Comparison of ENCODE assay signal across 8 mouse cellular contexts in the genomic region with DNA sequence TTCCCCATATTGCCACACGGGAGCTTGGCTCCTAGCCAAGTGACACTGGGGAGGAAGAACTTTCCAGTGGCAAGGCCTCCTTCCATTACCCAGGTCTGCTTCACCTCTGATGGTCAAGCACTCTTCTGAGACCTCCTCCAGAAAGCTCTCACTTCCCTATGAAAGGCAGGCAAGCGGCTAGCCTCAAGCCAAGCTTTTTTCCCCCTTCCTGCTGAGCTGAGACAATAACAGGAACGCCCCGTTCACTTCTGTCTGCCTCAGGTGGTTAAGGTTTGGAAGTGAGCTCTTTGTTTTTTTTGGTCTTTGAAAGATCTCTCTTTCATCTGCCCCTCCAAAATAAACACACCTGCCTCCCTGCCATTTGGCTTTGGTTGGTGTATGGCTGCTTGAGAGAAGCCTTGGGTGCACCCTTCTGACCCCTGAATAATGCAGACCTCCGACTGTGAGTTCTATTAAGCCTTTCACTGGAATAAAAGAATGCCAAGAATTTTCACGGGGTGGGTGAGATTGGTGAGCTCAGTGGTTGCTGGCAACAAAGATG. TPM values are rescaled to one million over a fixed set of nuclear protein-coding genes. Genes with fewer than 3 reads are reported as not detected.
DNase-seq lines count a peak whose midpoint lies in the region; ATAC-seq and TF ChIP-seq lines count a peak whose summit lies in the region.

A gene (plus strand): TSS at position 448 of the 541 bp plus-strand sequence.

- TF ChIP-seq POLR2A in thymus, adult 2 months (IDR thresholded peaks at IDR 0.05; ENCODE audit: control insufficient read depth, extremely low read depth, insufficient read depth, low read length, poor library complexity): no peak

- H3K9me3 ChIP-seq in embryonic facial prominence, embryonic 15.5 days (replicated peaks): no peaks in the 10 kb centered on the region
- H3K9me3 ChIP-seq in limb, embryonic 11.5 days (ENCODE audit: control insufficient read depth, low read length): no peaks in the 10 kb centered on the region
- no peaks in the 10 kb centered on the region for H3K9me3 ChIP-seq in midbrain, embryonic 12.5 days

- H3K4me3 ChIP-seq in thymus, adult 2 months (ENCODE audit: control insufficient read depth, insufficient read depth, low read length): no peak within 1 kb of the TSS
- no peak within 1 kb of the TSS for H3K4me3 ChIP-seq in embryonic facial prominence, embryonic 15.5 days (replicated peaks)
- no peak within 1 kb of the TSS for H3K4me3 ChIP-seq in limb, embryonic 11.5 days (ENCODE audit: low read depth, low read length)
- H3K4me3 ChIP-seq in midbrain, embryonic 12.5 days: no peak within 1 kb of the TSS

- intact Hi-C loops in heart, postnatal 10 days (cut with DNase I): no loop called here

- 0 out of 2 replicates have a peak within 1 kb of the TSS, but pooled peaks have one; percentile 12 for H3K4me2 ChIP-seq in embryonic facial prominence, embryonic 15.5 days (replicated peaks)
- H3K4me2 ChIP-seq in limb, embryonic 11.5 days (ENCODE audit: low read depth, severe bottlenecking): no peak within 1 kb of the TSS
- H3K4me2 ChIP-seq in midbrain, embryonic 12.5 days (replicated peaks): no peak within 1 kb of the TSS

- H3K9ac ChIP-seq in embryonic facial prominence, embryonic 15.5 days: no peak within 1 kb of the TSS
- no peak within 1 kb of the TSS for H3K9ac ChIP-seq in limb, embryonic 11.5 days (ENCODE audit: low read length)
- no peak within 1 kb of the TSS for H3K9ac ChIP-seq in midbrain, embryonic 12.5 days (replicated peaks)

- H3K27me3 ChIP-seq in thymus, adult 2 months (ENCODE audit: control insufficient read depth, insufficient read depth, low read length): no peaks in the 10 kb centered on the region
- no peaks in the 10 kb centered on the region for H3K27me3 ChIP-seq in embryonic facial prominence, embryonic 15.5 days
- no peaks in the 10 kb centered on the region for H3K27me3 ChIP-seq in limb, embryonic 11.5 days (ENCODE audit: control insufficient read depth, insufficient read depth, low read length)
- no peaks in the 10 kb centered on the region; the same call in 1 of the 2 replicates for H3K27me3 ChIP-seq in midbrain, embryonic 12.5 days

- no peaks in the 10 kb centered on the region for H3K36me3 ChIP-seq in thymus, adult 2 months (ENCODE audit: control insufficient read depth, insufficient read depth, low read length)
- peaks cover 16% of the 10 kb centered on the region for H3K36me3 ChIP-seq in embryonic facial prominence, embryonic 15.5 days
- no peaks in the 10 kb centered on the region for H3K36me3 ChIP-seq in limb, embryonic 11.5 days (ENCODE audit: control insufficient read depth, insufficient read depth, low read length)
- no peaks in the 10 kb centered on the region for H3K36me3 ChIP-seq in midbrain, embryonic 12.5 days

- H3K4me1 ChIP-seq in thymus, adult 2 months (replicated peaks; ENCODE audit: control insufficient read depth, insufficient read depth, low read length): no peaks in the 10 kb centered on the region
- H3K4me1 ChIP-seq in embryonic facial prominence, embryonic 15.5 days: peaks cover 41% of the 10 kb centered on the region
- no peaks in the 10 kb centered on the region for H3K4me1 ChIP-seq in limb, embryonic 11.5 days (ENCODE audit: control insufficient read depth, insufficient read depth, low read length)
- peaks cover 15% of the 10 kb centered on the region for H3K4me1 ChIP-seq in midbrain, embryonic 12.5 days

- H3K27ac ChIP-seq in thymus, adult 2 months (ENCODE audit: control insufficient read depth, insufficient read depth, low read length): no peak within 1 kb of the TSS
- peak within 1 kb of the TSS; percentile 83 for H3K27ac ChIP-seq in embryonic facial prominence, embryonic 15.5 days (replicated peaks)
- no peak within 1 kb of the TSS for H3K27ac ChIP-seq in limb, embryonic 11.5 days (replicated peaks; ENCODE audit: low read depth, low read length)
- no peak within 1 kb of the TSS for H3K27ac ChIP-seq in midbrain, embryonic 12.5 days (replicated peaks)

- 32% methylated on average over 6 of the region's 6 CpGs for WGBS in thymus, adult 2 months
- WGBS in embryonic facial prominence, embryonic 15.5 days: 12% methylated on average over 6 of the region's 6 CpGs
- 14% methylated on average over 6 of the region's 6 CpGs for WGBS in limb, embryonic 11.5 days
- WGBS in midbrain, embryonic 12.5 days: 7% methylated on average over 6 of the region's 6 CpGs

- ATAC-seq in embryonic facial prominence, embryonic 15.5 days (ENCODE audit: insufficient number of reproducible peaks, low FRiP score, low TSS enrichment, low read depth): peak; percentile 16; the same call in 1 of the 2 replicates
- no peak for ATAC-seq in limb, embryonic 11.5 days (ENCODE audit: insufficient number of reproducible peaks, low FRiP score, low TSS enrichment, low read depth)
- ATAC-seq in midbrain, embryonic 12.5 days (ENCODE audit: low FRiP score, low read depth): no peak

- no peak for TF ChIP-seq CTCF in thymus, adult 2 months (IDR thresholded peaks at IDR 0.05; ENCODE audit: borderline replicate concordance, control insufficient read depth, extremely low read depth, insufficient read depth, low read length, poor library complexity)

- no peak for DNase-seq in thymus, adult 2 months
- DNase-seq in thymus, postnatal 36 days: no peak
- DNase-seq in heart, postnatal 10 days: no peak
- no peak for DNase-seq in limb, embryonic 11.5 days (ENCODE audit: low spot score)
- no peak for DNase-seq in testis, postnatal 14 days (ENCODE audit: low spot score)
- DNase-seq in kidney, adult 9 months: no peak

RNA-seq across cellular contexts. Expression of the gene that starts here (rescaled TPM):
- 103 and 105 TPM in 2 replicates for polyA plus RNA-seq in thymus, adult 2 months (2012; rRNA removed)
- 68.6 and 71.0 TPM in 2 replicates for polyA plus RNA-seq in embryonic facial prominence, embryonic 15.5 days (2015; fragmentation: Nextera tagmentation; extraction: Ambion mirVana)
- total RNA-seq in heart, postnatal 10 days (2021): 10 to 100 TPM; 39.4 to 39.9 TPM
- polyA plus RNA-seq in limb, embryonic 11.5 days (2014; fragmentation: Nextera tagmentation; extraction: Ambion mirVana): 69.0 and 76.5 TPM in 2 replicates
- polyA plus RNA-seq in midbrain, embryonic 12.5 days (2016; fragmentation: Nextera tagmentation; extraction: Ambion mirVana): 65.3 and 68.4 TPM in 2 replicates
